In genomic region chr7:112679171-112679512, GRCm38 (mm10) we compare ENCODE assay signal across 8 mouse cellular contexts. TPM values are rescaled to one million over a fixed set of nuclear protein-coding genes. Genes with fewer than 3 reads are reported as not detected.
DNase-seq lines count a peak whose midpoint lies in the region; ATAC-seq and TF ChIP-seq lines count a peak whose summit lies in the region.

TSS of gene Tead1 (plus strand) at chr7:112679318.

- ATAC-seq in forebrain, postnatal 0 days = peak; percentile 91
- ATAC-seq in liver, postnatal 0 days = peak; percentile 85

- H3K27ac ChIP-seq in forebrain, postnatal 0 days (ENCODE audit: low read depth, low read length) = peak within 1 kb of the TSS; percentile 85
- peak within 1 kb of the TSS; percentile 87 for H3K27ac ChIP-seq in liver, postnatal 0 days (ENCODE audit: low read depth)

- WGBS in forebrain, postnatal 0 days = 3% methylated on average over 44 of the region's 57 CpGs
- WGBS in liver, postnatal 0 days (ENCODE audit: insufficient replicate concordance) = 2% methylated on average over 24 of the region's 57 CpGs

- H3K27me3 ChIP-seq in forebrain, postnatal 0 days (ENCODE audit: insufficient read depth, low read length) = no peaks in the 10 kb centered on the region
- peaks cover 27% of the 10 kb centered on the region for H3K27me3 ChIP-seq in liver, postnatal 0 days (ENCODE audit: insufficient read depth, low read length)

- TF ChIP-seq CTCF in forebrain, postnatal 0 days (IDR thresholded peaks at IDR 0.05; ENCODE audit: low read depth) = no peak
- TF ChIP-seq CTCF in liver, postnatal 0 days (IDR thresholded peaks at IDR 0.05; ENCODE audit: low read depth) = no peak

- H3K4me1 ChIP-seq in forebrain, postnatal 0 days (ENCODE audit: insufficient read depth) = peaks cover 7% of the 10 kb centered on the region
- H3K4me1 ChIP-seq in liver, postnatal 0 days (ENCODE audit: insufficient read depth) = no peaks in the 10 kb centered on the region

- peak within 1 kb of the TSS; percentile 88 for H3K4me3 ChIP-seq in forebrain, postnatal 0 days (ENCODE audit: low read depth, low read length)
- peak within 1 kb of the TSS; percentile 64 for H3K4me3 ChIP-seq in liver, postnatal 0 days (ENCODE audit: low read depth, low read length)

- peak within 1 kb of the TSS; percentile 93 for H3K4me2 ChIP-seq in forebrain, postnatal 0 days (ENCODE audit: low read depth)
- peak within 1 kb of the TSS; percentile 72 for H3K4me2 ChIP-seq in liver, postnatal 0 days (ENCODE audit: low read depth, low read length)

- no peaks in the 10 kb centered on the region for H3K36me3 ChIP-seq in forebrain, postnatal 0 days (ENCODE audit: insufficient read depth)
- no peaks in the 10 kb centered on the region for H3K36me3 ChIP-seq in liver, postnatal 0 days (replicated peaks; ENCODE audit: insufficient read depth, low read length)

- H3K9ac ChIP-seq in forebrain, postnatal 0 days = peak within 1 kb of the TSS; percentile 76
- peak within 1 kb of the TSS; percentile 71 for H3K9ac ChIP-seq in liver, postnatal 0 days (replicated peaks)

- peak; percentile 92 for DNase-seq in ES-CJ7 (ENCODE audit: low read depth, low spot score)
- peak; percentile 91 for DNase-seq in cerebellum, adult 11 months
- DNase-seq in forebrain, postnatal 0 days = peak; percentile 95
- DNase-seq in heart, postnatal 14 days = peak; percentile 98 to 99
- DNase-seq in layer of hippocampus, adult 18-20 months (ENCODE audit: low spot score in 2 of 2) = peak; percentile 89 to 96
- peak; percentile 90 for DNase-seq in liver, postnatal 0 days
- DNase-seq in ovary, adult 18-20 months (ENCODE audit: low spot score) = peak; percentile 89
- DNase-seq in thymus, postnatal 0 days (ENCODE audit: low spot score) = peak; percentile 33

- intact Hi-C loops in heart, postnatal 14 days (cut with DNase I) = loop anchor here (2.0 to 5.0 kb wide), 2 partner anchors 210 to 277 kb away; no protein-coding TSS in a partner anchor

- TF ChIP-seq EP300 in liver, postnatal 0 days (IDR thresholded peaks at IDR 0.05; ENCODE audit: low read depth) = no peak

- no peaks in the 10 kb centered on the region for H3K9me3 ChIP-seq in forebrain, postnatal 0 days (ENCODE audit: low read length)
- H3K9me3 ChIP-seq in liver, postnatal 0 days (ENCODE audit: low read length) = no peaks in the 10 kb centered on the region

RNA-seq across cellular contexts. Expression of gene Tead1, which starts in this region (rescaled TPM):
- 14.9 and 20.1 TPM in 2 replicates for total RNA-seq in forebrain, postnatal 0 days (2014; rRNA removed)
- 1.9 and 7.8 TPM in 2 replicates for polyA plus RNA-seq in forebrain, postnatal 0 days (2015; fragmentation: Nextera tagmentation; extraction: Ambion mirVana)
- total RNA-seq in heart, postnatal 14 days (2021) = 100 to 1,000 TPM; 147 to 154 TPM
- 10 to 100 TPM; 22.6 to 25.3 TPM for total RNA-seq in layer of hippocampus, adult 18-20 months (2021)
- polyA plus RNA-seq in liver, postnatal 0 days (2015; fragmentation: Nextera tagmentation; extraction: Ambion mirVana) = 1.4 and 2.1 TPM in 2 replicates
- polyA plus RNA-seq in thymus, postnatal 0 days (2015; fragmentation: Nextera tagmentation; extraction: Ambion mirVana) = 1.2 and 3.2 TPM in 2 replicates

Comparison
In these comparisons a context has a peak if more than half of its experiments do, and no peak if none do; other contexts are left out.
1. Peak in every context shown above with its lines: DNase-seq, ATAC-seq, H3K4me3 ChIP-seq and H3K27ac ChIP-seq.
2. DNase-seq: peak in every context shown above with its lines; median percentile 98 in heart, postnatal 14 days; 95 in forebrain, postnatal 0 days; 92 in layer of hippocampus, adult 18-20 months; 92 in ES-CJ7; 91 in cerebellum, adult 11 months; 90 in liver, postnatal 0 days; 89 in ovary, adult 18-20 months; 33 in thymus, postnatal 0 days.